Mouse (Mus musculus): Measurements from ENCODE around the gene Mrpl53.

The Mrpl53 gene

DNA sequence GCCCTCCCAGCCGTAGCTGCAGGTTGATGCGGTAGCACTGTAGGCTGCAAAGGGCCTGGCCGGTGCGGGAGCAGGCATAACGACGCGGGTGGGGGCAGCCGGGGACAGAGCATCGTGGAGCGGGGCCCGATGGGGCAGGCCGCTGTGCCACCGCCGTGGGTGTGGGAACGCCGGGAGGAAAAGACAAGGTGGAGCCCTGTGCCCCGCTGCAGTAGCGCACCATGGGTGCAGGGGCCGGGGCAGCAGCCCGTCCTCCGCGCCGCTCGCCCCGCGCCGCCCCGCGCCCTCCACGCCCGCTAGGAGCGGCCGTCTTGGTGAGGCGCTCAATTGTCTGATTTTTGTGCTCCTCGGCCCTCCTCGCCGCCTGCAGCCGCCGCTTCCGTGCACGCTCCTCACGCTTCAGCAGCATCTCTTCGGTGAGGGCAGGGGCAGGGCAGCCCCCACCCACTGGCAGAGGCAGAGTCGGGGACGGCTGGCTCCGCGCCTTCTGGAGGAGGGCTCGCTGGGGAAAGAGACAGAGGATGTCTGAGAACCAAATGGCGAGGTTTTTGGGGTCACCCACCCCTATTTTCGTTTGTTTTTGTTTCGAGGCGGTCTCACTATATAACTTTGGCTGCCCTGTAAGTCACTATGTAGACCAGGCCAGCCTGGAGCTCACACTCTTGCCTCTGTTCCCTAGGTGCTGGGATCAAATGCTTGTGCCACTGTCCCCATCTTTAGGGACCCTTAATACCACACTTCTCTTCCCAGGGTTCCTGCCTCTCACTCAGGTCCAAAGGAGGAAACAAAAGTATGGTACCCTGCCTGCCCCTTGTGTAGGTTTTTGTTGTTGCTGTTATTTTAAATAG lies 13.2 kb downstream of the Mrpl53 start:
- DNase-seq (ENCODE audit: low read depth), result no peak

- no peak for DNase-seq (ENCODE audit: low read depth)
Observed at GRCm38 (mm10) chr6:83122961-83123360, 14.1 kb downstream of the Mrpl53 start.

DNA sequence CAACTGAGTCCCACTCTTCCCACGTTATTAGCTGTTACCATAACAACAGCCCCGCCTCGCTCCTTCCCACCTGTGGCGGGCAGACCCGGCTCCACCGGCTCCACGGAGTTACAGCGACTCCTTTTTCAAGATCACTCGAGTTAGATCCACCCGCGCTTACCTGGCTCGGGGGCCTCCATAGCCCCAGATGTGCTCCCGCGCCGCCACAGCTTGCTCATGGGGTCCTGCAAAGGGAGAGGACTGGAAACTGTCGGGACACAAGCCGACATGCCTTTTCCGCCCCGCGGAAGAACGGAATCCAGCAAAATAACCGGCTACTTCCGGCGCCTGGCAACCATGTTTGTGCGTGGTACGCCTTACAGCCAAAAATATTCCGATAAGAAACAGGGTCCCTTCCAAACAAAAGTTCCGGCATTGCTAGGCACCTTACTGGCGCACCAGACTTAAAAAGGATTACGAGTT lies 16.0 kb downstream of the Mrpl53 start:
- peak; percentile 81 for DNase-seq (ENCODE audit: low read depth)

GRCm38 (mm10) chr6:83125331-83125730 lies 16.5 kb downstream of the Mrpl53 start, which contains the start of gene Ino80b:
Gene Ino80b (minus strand): TSS chr6:83125431.
- no peak for DNase-seq (ENCODE audit: low read depth)

GRCm38 (mm10) chr6:83127419-83127818 lies 18.6 kb downstream of the Mrpl53 start:
- no peak for DNase-seq (ENCODE audit: low read depth)

- peak; percentile 51 for DNase-seq (ENCODE audit: low read depth)
Observed at GRCm38 (mm10) chr6:83131469-83132034, 22.7 kb downstream of the Mrpl53 start.

DNA sequence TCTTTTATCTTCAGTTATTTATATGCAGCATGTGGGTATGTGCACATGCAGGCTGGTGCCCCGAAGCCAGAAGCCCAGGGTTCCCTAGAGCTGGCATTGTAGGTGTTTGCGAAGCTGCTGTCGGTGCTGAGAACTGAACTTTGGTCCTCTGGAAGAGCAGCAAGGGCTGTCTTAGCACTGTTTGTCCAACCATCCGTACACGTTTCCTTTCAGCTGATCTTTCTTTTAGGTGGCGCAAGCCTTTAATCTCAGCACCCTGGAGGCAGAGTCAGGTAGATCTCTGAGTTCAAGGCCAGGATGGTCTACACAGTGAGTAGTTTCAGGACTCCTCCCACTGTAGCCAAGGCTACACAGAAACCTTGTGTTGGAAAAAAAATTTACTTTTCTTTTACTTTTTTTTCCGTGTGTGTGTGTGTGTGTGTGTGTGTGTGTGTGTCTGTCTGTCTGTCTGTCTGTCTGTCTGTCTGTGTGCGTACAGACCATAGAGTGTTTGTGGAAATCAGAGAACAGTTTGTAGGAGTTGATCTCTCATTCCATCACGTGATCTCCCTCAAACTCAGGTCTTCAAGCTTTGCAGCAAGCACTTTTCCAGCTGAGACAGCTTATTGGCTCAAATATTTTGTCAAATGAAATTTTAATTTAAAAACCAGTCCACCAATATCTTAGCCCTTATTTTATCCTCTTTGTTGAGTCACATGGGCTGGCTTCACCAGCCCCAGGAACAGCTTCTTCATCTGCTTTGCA lies 23.5 kb downstream of the Mrpl53 start:
- DNase-seq (ENCODE audit: low read depth), result no peak

DNA sequence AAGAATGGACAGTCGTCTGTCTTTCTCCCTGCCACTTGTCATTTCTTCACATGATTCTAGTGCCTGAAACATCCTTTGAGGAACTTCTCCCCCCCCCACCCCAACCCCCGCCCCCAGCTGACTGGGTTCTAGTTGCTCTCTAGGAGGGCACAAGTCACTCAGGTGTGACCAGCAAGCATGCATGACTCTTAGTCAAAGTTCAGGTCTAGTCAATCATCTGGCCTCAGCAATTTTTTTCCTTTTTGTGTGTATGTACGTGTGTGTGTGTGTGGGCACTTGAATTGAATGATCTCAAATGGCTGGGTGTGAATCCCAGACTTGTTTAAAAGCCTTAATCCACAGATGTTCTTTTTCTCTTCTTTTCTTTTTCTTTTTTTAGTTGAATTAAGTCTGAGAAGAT lies 25.4 kb downstream of the Mrpl53 start:
- DNase-seq (ENCODE audit: low read depth), result no peak

- DNase-seq (ENCODE audit: low read depth), result no peak
Observed at GRCm38 (mm10) chr6:83134951-83135513, 26.2 kb downstream of the Mrpl53 start, which contains the start of gene Rtkn. Gene Rtkn (plus strand): TSS chr6:83135463.

- no peak for DNase-seq (ENCODE audit: low read depth)
Observed at GRCm38 (mm10) chr6:83135571-83136161, 26.8 kb downstream of the Mrpl53 start.

GRCm38 (mm10) chr6:83136291-83136880 lies 27.5 kb downstream of the Mrpl53 start:
- DNase-seq (ENCODE audit: low read depth), result peak; percentile 41

GRCm38 (mm10) chr6:83136881-83137575 lies 28.2 kb downstream of the Mrpl53 start:
- DNase-seq (ENCODE audit: low read depth), result peak; percentile 71

GRCm38 (mm10) chr6:83137576-83137950 lies 28.7 kb downstream of the Mrpl53 start:
- DNase-seq (ENCODE audit: low read depth), result peak; percentile 88

- DNase-seq (ENCODE audit: low read depth), result no peak
Observed at GRCm38 (mm10) chr6:83138056-83138455, 29.2 kb downstream of the Mrpl53 start.

GRCm38 (mm10) chr6:83140044-83140443 lies 31.2 kb downstream of the Mrpl53 start:
- DNase-seq (ENCODE audit: low read depth), result no peak

GRCm38 (mm10) chr6:83141636-83142035 lies 32.8 kb downstream of the Mrpl53 start:
- no peak for DNase-seq (ENCODE audit: low read depth)

DNA sequence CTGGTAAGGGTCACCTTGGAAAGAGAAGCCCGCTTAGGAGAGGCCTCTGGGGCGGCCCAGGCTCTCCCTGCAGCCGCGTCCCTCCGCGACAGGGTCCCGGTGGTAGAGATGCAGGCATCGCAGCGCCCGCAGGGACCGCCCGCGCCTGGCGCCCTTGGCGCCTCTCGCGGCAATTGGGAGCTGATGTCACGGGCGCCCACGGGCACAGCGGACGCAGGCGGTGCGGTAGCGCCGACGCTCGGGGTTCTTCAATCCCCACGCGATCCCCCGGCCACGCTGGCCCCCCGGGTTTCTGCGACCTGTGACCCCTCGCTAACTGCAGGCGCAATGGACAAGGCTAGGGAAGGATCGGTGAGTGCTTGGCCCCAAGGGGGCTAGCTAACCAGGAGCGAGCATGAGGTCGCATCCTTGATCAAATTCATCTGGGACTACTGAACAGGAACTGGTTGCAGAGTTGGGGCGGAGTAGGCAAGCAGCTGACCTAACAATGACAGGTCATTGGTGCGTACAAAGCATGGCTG lies 33.4 kb downstream of the Mrpl53 start:
- no peak for DNase-seq (ENCODE audit: low read depth)

DNA sequence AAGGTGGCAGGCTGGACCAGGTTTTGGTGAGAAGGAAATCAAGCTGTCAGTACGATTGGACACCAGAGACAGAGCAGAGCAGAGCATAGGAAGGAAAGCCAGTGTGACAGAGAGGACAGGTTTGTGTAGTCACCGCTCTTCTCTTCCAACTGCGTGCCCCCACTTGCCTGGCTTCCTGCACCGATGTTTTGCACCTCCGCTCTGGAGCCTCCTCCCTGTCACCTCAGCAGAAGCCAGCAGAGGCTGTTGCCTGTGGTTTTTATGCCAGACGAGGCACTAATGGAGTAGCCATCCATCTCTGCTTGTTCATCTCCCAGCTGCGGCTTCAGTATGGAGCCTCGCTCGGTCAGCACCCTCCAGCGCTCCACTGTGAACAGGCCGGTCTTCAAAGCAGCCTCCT lies 34.0 kb downstream of the Mrpl53 start:
- no peak for DNase-seq (ENCODE audit: low read depth)

DNA sequence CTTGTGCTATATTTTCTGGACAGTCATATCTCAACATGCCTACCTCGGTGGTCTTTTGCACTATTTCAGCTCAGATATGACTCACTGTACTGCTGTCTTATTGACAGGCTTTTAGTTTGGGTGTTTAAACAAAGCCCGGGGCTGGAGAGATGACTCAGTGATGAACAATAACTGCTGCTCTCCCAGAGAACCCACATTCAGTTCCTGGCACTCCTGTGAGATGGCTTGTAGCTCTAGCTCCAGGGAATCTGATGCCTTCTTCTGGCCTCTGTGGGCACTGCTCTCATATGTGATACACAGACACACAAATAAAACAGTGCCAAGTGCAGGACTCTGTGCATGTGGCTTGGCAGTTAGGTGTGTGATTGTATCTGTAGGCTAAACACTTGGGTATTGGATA lies 36.4 kb downstream of the Mrpl53 start:
- DNase-seq (ENCODE audit: low read depth), result no peak

DNA sequence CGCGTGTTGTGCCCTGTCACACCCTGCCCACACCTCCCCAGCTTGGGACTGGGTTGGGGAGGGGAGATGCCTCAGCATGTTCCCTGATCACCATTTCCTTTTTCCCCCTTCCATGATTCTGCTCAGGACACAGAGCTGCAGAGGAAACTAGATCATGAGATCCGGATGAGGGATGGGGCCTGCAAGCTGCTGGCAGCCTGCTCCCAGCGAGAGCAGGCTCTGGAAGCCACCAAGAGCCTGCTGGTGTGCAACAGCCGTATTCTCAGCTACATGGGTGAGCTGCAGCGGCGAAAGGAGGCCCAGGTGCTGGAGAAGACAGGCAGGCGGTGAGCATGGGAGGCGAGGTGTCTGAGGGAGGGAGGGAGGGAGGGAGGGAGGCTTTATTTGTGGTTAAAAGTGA lies 37.0 kb downstream of the Mrpl53 start:
- no peak for DNase-seq (ENCODE audit: low read depth)

DNA sequence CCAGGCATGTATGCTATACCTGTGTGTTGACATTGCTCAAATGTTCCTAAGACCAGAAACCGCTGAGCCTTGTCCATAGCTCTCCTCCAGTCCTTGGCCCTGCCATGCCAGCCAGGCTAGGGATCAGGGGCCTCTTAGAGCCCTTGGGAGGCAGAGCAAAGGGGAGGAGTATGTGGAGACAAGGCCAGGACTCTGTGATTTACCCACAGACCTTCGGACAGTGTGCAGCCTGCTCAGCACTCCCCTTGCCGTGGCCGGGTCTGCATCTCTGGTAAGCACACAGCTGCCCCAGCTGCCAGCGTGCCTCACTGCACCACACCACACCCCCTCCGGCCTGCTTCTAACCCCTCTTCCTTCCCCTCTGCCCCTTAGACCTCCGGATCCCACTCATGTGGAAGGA lies 38.4 kb downstream of the Mrpl53 start:
- DNase-seq (ENCODE audit: low read depth), result no peak
